Mouse (Mus musculus): ENCODE data around the gene Ror1. TPM values are rescaled to one million over a fixed set of nuclear protein-coding genes. Genes with fewer than 3 reads are reported as not detected.

The Ror1 gene
- polyA plus RNA-seq, 1 experiment from 2014 or later = 12.4 TPM

DNA sequence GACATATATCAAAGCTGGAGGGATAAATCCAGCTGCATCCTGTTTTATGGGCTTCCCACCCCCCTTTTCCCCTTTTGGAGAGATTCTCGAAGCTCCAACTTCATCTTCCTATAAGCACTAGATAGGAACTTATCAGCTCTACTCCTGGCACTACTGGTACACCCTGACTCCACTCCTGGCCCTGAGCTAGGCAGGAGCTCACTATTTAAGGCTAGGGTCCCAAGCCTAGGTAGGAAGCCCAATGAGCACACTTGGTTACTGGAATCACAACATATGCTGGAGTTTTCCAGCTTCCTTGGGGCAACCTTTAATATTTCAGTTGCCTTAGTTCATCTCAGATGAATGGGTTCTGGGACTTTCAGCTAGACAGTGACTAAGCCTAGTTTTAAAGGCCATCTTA lies 156.5 kb downstream of the Ror1 start:
- WGBS = 21% methylated on average over 1 of the region's 1 CpGs
- no peak for ATAC-seq (ENCODE audit: insufficient number of reproducible peaks, insufficient read depth, low FRiP score, low read depth)

DNA sequence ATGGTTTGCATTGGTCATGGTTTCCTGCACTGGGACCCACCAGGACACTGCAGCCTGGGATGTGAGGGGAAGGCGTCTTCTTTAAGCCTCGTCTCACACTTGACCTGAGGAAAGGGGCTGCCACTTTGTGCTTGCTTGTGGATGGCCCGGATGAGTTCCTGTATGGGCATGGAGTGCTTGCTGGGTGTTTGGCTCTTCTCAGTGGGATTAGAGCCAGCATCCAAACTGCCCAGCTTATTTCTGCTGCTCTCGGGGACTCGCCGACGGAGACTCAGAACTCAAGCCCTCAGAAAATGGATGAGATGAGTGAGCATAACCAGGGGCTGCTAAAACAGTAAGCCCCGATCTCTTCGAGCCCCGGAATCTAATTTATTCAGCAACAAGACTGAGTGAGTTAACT lies 157.1 kb downstream of the Ror1 start:
- H3K4me1 ChIP-seq (ENCODE audit: control insufficient read depth in 2 of 2, insufficient read depth in 2 of 2, low read length in 2 of 2) = peaks cover 6 to 21% of the 10 kb centered on the region in 2 experiments; a peak in 3 of 4 replicates
- ATAC-seq (ENCODE audit: insufficient number of reproducible peaks, insufficient read depth, low FRiP score, low read depth) = no peak
- H3K36me3 ChIP-seq (ENCODE audit: control insufficient read depth, insufficient read depth, low read length) = no peaks in the 10 kb centered on the region
- H3K27ac ChIP-seq (replicated peaks in 1 of 2; ENCODE audit: control insufficient read depth in 1 of 2, insufficient read depth in 1 of 2, low read depth in 2 of 2, low read length in 2 of 2) = no peak overlapping the region
- H3K9me3 ChIP-seq (ENCODE audit: control insufficient read depth, low read length) = no peaks in the 10 kb centered on the region
- no peak overlapping the region for H3K4me2 ChIP-seq (ENCODE audit: low read length)
- 72% methylated on average over 10 of the region's 10 CpGs for WGBS
- H3K9ac ChIP-seq (ENCODE audit: low read length) = no peak overlapping the region
- H3K4me3 ChIP-seq (ENCODE audit: control insufficient read depth in 1 of 2, insufficient read depth in 1 of 2, low read depth in 1 of 2, low read length in 2 of 2) = no peak overlapping the region
- no peaks in the 10 kb centered on the region for H3K27me3 ChIP-seq (ENCODE audit: control insufficient read depth, insufficient read depth, low read length)

More for the DNA sequence above, 156.5 kb downstream of the Ror1 start:
- H3K9ac ChIP-seq (ENCODE audit: low read length) = no peak overlapping the region
- no peak overlapping the region for H3K4me2 ChIP-seq (ENCODE audit: low read length)
- H3K4me1 ChIP-seq (ENCODE audit: control insufficient read depth in 2 of 2, insufficient read depth in 2 of 2, low read length in 2 of 2) = peaks cover 6 to 21% of the 10 kb centered on the region in 2 experiments; a peak in 3 of 4 replicates
- H3K27me3 ChIP-seq (ENCODE audit: control insufficient read depth, insufficient read depth, low read length) = no peaks in the 10 kb centered on the region
- H3K36me3 ChIP-seq (ENCODE audit: control insufficient read depth, insufficient read depth, low read length) = no peaks in the 10 kb centered on the region
- H3K4me3 ChIP-seq (ENCODE audit: control insufficient read depth in 1 of 2, insufficient read depth in 1 of 2, low read depth in 1 of 2, low read length in 2 of 2) = no peak overlapping the region
- no peaks in the 10 kb centered on the region for H3K9me3 ChIP-seq (ENCODE audit: control insufficient read depth, low read length)
- no peak overlapping the region for H3K27ac ChIP-seq (replicated peaks in 1 of 2; ENCODE audit: control insufficient read depth in 1 of 2, insufficient read depth in 1 of 2, low read depth in 2 of 2, low read length in 2 of 2)

DNA sequence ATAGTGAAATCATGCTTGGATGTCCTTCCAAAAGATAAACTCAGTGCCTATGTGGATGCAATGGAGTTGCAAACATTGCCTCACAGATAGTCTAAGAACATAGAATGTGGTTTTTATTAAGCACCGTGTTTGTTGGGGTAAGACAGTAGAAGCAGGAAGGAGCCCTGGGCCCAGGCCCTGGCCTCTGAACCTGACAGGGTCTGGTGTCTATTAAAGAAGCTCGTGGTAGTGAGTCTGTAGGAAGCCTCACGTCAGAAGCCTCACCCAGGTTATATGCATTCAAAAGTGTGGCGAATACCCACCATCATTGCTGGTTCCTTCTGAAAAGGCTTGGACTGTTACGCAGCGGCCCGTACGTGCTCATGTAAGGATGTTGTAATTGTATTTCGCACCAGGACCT lies 157.8 kb downstream of the Ror1 start:
- no peak for ATAC-seq (ENCODE audit: insufficient number of reproducible peaks, insufficient read depth, low FRiP score, low read depth)
- Histone ChIP-seq H3K4me3 (ENCODE audit: control insufficient read depth in 1 of 2, insufficient read depth in 1 of 2, low read depth in 1 of 2, low read length in 2 of 2) (no peak overlapping the region), H3K4me1 (ENCODE audit: control insufficient read depth in 2 of 2, insufficient read depth in 2 of 2, low read length in 2 of 2) (peaks cover 6 to 17% of the 10 kb centered on the region in 2 experiments; a peak in 3 of 4 replicates), H3K36me3 (ENCODE audit: control insufficient read depth, insufficient read depth, low read length) (no peaks in the 10 kb centered on the region), H3K4me2 (ENCODE audit: low read length) (no peak overlapping the region), H3K9ac (ENCODE audit: low read length) (no peak overlapping the region), H3K9me3 (ENCODE audit: control insufficient read depth, low read length) (no peaks in the 10 kb centered on the region), H3K27me3 (ENCODE audit: control insufficient read depth, insufficient read depth, low read length) (no peaks in the 10 kb centered on the region), H3K27ac (replicated peaks in 1 of 2; ENCODE audit: control insufficient read depth in 1 of 2, insufficient read depth in 1 of 2, low read depth in 2 of 2, low read length in 2 of 2) (no peak overlapping the region)
- 87% methylated on average over 9 of the region's 9 CpGs for WGBS

DNA sequence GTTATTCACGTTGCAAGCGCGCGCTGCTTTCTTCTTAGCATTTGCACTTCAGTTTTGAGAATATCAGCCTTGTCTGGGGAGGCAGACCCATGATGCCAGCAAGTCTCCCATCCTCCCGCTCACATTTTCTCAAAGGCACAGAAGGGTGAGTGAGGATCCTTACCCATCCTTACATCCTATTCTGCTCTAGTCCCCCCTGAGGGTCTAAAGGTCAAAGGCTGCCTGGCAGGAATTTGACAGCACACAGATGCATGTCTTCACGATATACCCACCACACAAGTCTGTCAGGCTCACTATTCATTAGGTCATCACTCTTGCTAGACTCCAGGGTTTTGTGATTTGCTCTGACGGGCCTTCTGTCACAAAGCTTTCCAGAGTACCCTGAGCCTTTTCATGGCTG lies 158.2 kb downstream of the Ror1 start:
- H3K9me3 ChIP-seq (ENCODE audit: control insufficient read depth, low read length) = no peaks in the 10 kb centered on the region
- no peak overlapping the region for H3K4me2 ChIP-seq (ENCODE audit: low read length)
- WGBS = 80% methylated on average over 7 of the region's 7 CpGs
- peaks cover 6 to 17% of the 10 kb centered on the region in 2 experiments; a peak in 3 of 4 replicates for H3K4me1 ChIP-seq (ENCODE audit: control insufficient read depth in 2 of 2, insufficient read depth in 2 of 2, low read length in 2 of 2)
- no peak overlapping the region for H3K9ac ChIP-seq (ENCODE audit: low read length)
- H3K27ac ChIP-seq (replicated peaks in 1 of 2; ENCODE audit: control insufficient read depth in 1 of 2, insufficient read depth in 1 of 2, low read depth in 2 of 2, low read length in 2 of 2) = no peak overlapping the region
- no peak for ATAC-seq (ENCODE audit: insufficient number of reproducible peaks, insufficient read depth, low FRiP score, low read depth)
- no peaks in the 10 kb centered on the region for H3K36me3 ChIP-seq (ENCODE audit: control insufficient read depth, insufficient read depth, low read length)
- H3K4me3 ChIP-seq (ENCODE audit: control insufficient read depth in 1 of 2, insufficient read depth in 1 of 2, low read depth in 1 of 2, low read length in 2 of 2) = no peak overlapping the region
- no peaks in the 10 kb centered on the region for H3K27me3 ChIP-seq (ENCODE audit: control insufficient read depth, insufficient read depth, low read length)

DNA sequence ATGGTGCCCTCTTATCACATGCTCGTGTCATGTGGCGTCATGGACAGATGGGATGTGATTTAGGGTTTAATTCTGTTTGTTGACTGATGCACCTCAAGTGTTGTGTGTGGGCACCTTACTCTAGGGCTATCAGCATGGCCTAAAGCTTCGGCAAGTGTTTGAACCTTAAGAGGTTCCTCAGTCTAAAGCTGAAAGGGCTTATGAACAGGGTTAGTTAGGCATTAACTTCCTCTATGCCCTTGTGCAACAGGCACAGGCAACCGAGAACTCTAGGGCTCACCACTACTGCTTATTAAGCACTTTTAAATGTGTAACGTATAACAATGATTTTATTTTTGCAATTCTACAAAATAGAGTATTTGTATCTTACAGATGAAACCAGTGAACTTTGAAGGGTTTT lies 162.9 kb downstream of the Ror1 start:
- Histone ChIP-seq H3K9ac (ENCODE audit: low read length) (no peak overlapping the region), H3K27ac (replicated peaks in 1 of 2; ENCODE audit: control insufficient read depth in 1 of 2, insufficient read depth in 1 of 2, low read depth in 2 of 2, low read length in 2 of 2) (no peak overlapping the region), H3K9me3 (ENCODE audit: control insufficient read depth, low read length) (no peaks in the 10 kb centered on the region), H3K4me1 (ENCODE audit: control insufficient read depth in 2 of 2, insufficient read depth in 2 of 2, low read length in 2 of 2) (peaks cover 3 to 15% of the 10 kb centered on the region in 2 experiments; a peak in 3 of 4 replicates), H3K27me3 (ENCODE audit: control insufficient read depth, insufficient read depth, low read length) (no peaks in the 10 kb centered on the region), H3K4me2 (ENCODE audit: low read length) (no peak overlapping the region), H3K36me3 (ENCODE audit: control insufficient read depth, insufficient read depth, low read length) (no peaks in the 10 kb centered on the region), H3K4me3 (ENCODE audit: control insufficient read depth in 1 of 2, insufficient read depth in 1 of 2, low read depth in 1 of 2, low read length in 2 of 2) (no peak overlapping the region)
- 81% methylated on average over 5 of the region's 5 CpGs for WGBS
- no peak for ATAC-seq (ENCODE audit: insufficient number of reproducible peaks, insufficient read depth, low FRiP score, low read depth)

DNA sequence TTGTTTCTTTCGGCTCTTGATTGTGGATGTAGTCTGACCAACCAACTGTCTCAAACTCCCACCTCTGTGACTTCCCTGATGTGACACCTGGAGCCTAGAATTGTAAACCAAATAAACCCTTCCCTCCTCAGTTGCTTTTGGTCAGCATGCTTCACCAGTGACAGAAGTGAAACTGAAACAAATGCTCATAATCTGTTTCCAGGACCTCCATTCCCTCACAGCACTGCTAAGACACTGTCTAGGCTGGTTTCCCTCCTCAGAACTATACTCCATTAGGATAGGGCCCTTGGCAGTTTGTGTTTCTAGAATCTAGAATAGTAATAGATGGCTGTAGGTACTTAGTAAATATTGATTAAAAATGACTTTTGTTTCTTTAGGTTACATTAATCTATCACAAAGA lies 168.3 kb downstream of the Ror1 start:
- no peak overlapping the region for H3K9ac ChIP-seq (ENCODE audit: low read length)
- WGBS = 96% methylated on average over 1 of the region's 1 CpGs
- ATAC-seq (ENCODE audit: insufficient number of reproducible peaks, insufficient read depth, low FRiP score, low read depth) = no peak

DNA sequence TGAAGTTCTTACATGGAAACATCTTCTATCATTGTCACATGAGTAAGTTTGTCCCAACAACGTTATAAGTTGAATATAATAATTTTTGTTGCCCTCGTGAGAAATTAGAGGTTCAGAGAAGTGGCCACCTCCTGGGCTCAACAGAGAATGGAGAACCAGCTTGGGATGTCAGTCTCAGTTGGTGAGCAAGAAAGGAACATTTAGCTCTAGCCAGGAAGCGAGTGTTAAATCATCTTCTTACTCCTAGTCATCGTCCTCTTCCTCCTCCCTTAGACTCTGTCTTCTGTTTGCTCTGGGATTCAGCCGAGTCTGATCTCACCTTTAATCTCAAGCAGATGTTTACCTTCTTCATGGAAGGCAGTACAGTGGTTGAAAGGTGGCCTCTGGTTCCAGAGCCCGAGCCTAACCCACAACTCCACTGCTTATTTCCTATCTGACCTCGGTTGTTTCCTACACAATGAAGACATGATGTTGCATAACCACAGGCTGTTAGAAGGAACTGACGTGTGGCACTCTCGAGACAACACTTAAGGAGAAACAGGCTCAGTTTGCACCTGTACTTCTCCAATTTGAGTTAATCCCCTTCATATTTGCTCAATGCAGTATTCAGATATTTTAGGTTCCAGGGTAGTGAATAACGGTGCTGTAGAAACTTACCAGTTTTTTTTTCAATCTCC lies 175.6 kb downstream of the Ror1 start:
- H3K9me3 ChIP-seq (ENCODE audit: control insufficient read depth, low read length) = no peaks in the 10 kb centered on the region
- no peaks in the 10 kb centered on the region for H3K36me3 ChIP-seq (ENCODE audit: control insufficient read depth, insufficient read depth, low read length)
- H3K27ac ChIP-seq (replicated peaks in 1 of 2; ENCODE audit: control insufficient read depth in 1 of 2, insufficient read depth in 1 of 2, low read depth in 2 of 2, low read length in 2 of 2) = no peak overlapping the region
- no peak overlapping the region for H3K4me2 ChIP-seq (ENCODE audit: low read length)
- no peak overlapping the region for H3K9ac ChIP-seq (ENCODE audit: low read length)
- no peak for ATAC-seq (ENCODE audit: insufficient number of reproducible peaks, insufficient read depth, low FRiP score, low read depth)
- no peaks in the 10 kb centered on the region for H3K4me1 ChIP-seq (ENCODE audit: control insufficient read depth in 2 of 2, insufficient read depth in 2 of 2, low read length in 2 of 2)
- H3K27me3 ChIP-seq (ENCODE audit: control insufficient read depth, insufficient read depth, low read length) = no peaks in the 10 kb centered on the region
- WGBS = 82% methylated on average over 10 of the region's 10 CpGs
- no peak overlapping the region for H3K4me3 ChIP-seq (ENCODE audit: control insufficient read depth in 1 of 2, insufficient read depth in 1 of 2, low read depth in 1 of 2, low read length in 2 of 2)

More for the DNA sequence above, 168.3 kb downstream of the Ror1 start:
- Histone ChIP-seq H3K4me3 (ENCODE audit: control insufficient read depth in 1 of 2, insufficient read depth in 1 of 2, low read depth in 1 of 2, low read length in 2 of 2) (no peak overlapping the region), H3K9me3 (ENCODE audit: control insufficient read depth, low read length) (no peaks in the 10 kb centered on the region), H3K27ac (replicated peaks in 1 of 2; ENCODE audit: control insufficient read depth in 1 of 2, insufficient read depth in 1 of 2, low read depth in 2 of 2, low read length in 2 of 2) (no peak overlapping the region), H3K36me3 (ENCODE audit: control insufficient read depth, insufficient read depth, low read length) (no peaks in the 10 kb centered on the region), H3K4me2 (ENCODE audit: low read length) (no peak overlapping the region), H3K4me1 (ENCODE audit: control insufficient read depth in 2 of 2, insufficient read depth in 2 of 2, low read length in 2 of 2) (no peaks in the 10 kb centered on the region), H3K27me3 (ENCODE audit: control insufficient read depth, insufficient read depth, low read length) (no peaks in the 10 kb centered on the region)

DNA sequence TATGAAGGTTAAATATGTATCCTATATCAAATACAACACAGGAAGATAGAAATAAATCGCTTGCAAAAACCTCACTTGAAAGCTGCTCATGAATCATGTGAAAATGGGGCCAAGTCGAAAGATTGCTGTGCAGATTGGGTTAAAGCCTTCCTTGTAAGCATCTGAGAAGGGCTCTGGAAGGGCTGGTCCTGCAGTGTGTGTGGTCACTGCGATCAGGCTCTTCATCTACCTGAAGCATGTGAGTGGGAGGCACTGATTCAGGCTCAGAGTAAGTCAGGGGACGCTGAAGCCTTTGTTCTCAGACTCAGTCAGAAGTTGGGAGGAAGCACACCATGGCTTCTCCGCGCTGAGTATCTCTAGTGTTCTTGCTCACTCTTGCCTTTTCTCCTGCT lies 176.1 kb downstream of the Ror1 start:
- Histone ChIP-seq H3K4me1 (ENCODE audit: control insufficient read depth in 2 of 2, insufficient read depth in 2 of 2, low read length in 2 of 2) (no peaks in the 10 kb centered on the region), H3K36me3 (ENCODE audit: control insufficient read depth, insufficient read depth, low read length) (no peaks in the 10 kb centered on the region), H3K9me3 (ENCODE audit: control insufficient read depth, low read length) (no peaks in the 10 kb centered on the region), H3K4me2 (ENCODE audit: low read length) (no peak overlapping the region), H3K9ac (ENCODE audit: low read length) (no peak overlapping the region), H3K4me3 (ENCODE audit: control insufficient read depth in 1 of 2, insufficient read depth in 1 of 2, low read depth in 1 of 2, low read length in 2 of 2) (no peak overlapping the region), H3K27ac (replicated peaks in 1 of 2; ENCODE audit: control insufficient read depth in 1 of 2, insufficient read depth in 1 of 2, low read depth in 2 of 2, low read length in 2 of 2) (no peak overlapping the region), H3K27me3 (ENCODE audit: control insufficient read depth, insufficient read depth, low read length) (no peaks in the 10 kb centered on the region)
- WGBS = 83% methylated on average over 6 of the region's 6 CpGs
- no peak for ATAC-seq (ENCODE audit: insufficient number of reproducible peaks, insufficient read depth, low FRiP score, low read depth)
